Mouse (Mus musculus) lung, postnatal 4 days (tissue): ENCODE results near the gene Atf7ip.

Experiments
- DNase-seq, 2 experiments: peaks; one replicate each; pipeline ENCODE4 v3.0.0; 2021

Gene Atf7ip

GRCm38 (mm10) chr6:136486801-136487553, 19.0 kb upstream of the Atf7ip start:
- no peak for DNase-seq

- DNase-seq, result no peak
Measured at GRCm38 (mm10) chr6:136487554-136487950, 18.4 kb upstream of the Atf7ip start.

- no peak for DNase-seq
Measured at GRCm38 (mm10) chr6:136489899-136490298, 16.1 kb upstream of the Atf7ip start.

GRCm38 (mm10) chr6:136490516-136491475, 15.2 kb upstream of the Atf7ip start:
- DNase-seq, result peak in 1 of 2 experiments; percentile 65

- no peak for DNase-seq
Measured at GRCm38 (mm10) chr6:136491631-136492030, 14.3 kb upstream of the Atf7ip start.

GRCm38 (mm10) chr6:136492251-136492650, 13.7 kb upstream of the Atf7ip start:
- DNase-seq, result no peak

- DNase-seq, result no peak
Measured at GRCm38 (mm10) chr6:136493486-136493885, 12.5 kb upstream of the Atf7ip start.

GRCm38 (mm10) chr6:136493910-136494751, 11.8 kb upstream of the Atf7ip start:
- DNase-seq, result no peak

- no peak for DNase-seq
Measured at GRCm38 (mm10) chr6:136495023-136495422, 10.9 kb upstream of the Atf7ip start.

- DNase-seq, result peak; percentile 53 to 67
Measured at GRCm38 (mm10) chr6:136497744-136498143, 8.2 kb upstream of the Atf7ip start.

GRCm38 (mm10) chr6:136499292-136499977, 6.5 kb upstream of the Atf7ip start:
- DNase-seq, result no peak

- no peak for DNase-seq
Measured at GRCm38 (mm10) chr6:136508652-136509051, 2.7 kb downstream of the Atf7ip start.

GRCm38 (mm10) chr6:136510945-136511344, 5.0 kb downstream of the Atf7ip start:
- no peak for DNase-seq

- DNase-seq, result no peak
Measured at GRCm38 (mm10) chr6:136512351-136512750, 6.4 kb downstream of the Atf7ip start.

GRCm38 (mm10) chr6:136516626-136517025, 10.7 kb downstream of the Atf7ip start:
- no peak for DNase-seq

- DNase-seq, result no peak
Measured at GRCm38 (mm10) chr6:136517221-136517620, 11.3 kb downstream of the Atf7ip start.

GRCm38 (mm10) chr6:136518537-136519246, 12.7 kb downstream of the Atf7ip start:
- peak; percentile 95 to 98 for DNase-seq

GRCm38 (mm10) chr6:136519254-136519653, 13.3 kb downstream of the Atf7ip start:
- no peak for DNase-seq

GRCm38 (mm10) chr6:136520361-136520760, 14.4 kb downstream of the Atf7ip start:
- DNase-seq, result no peak

- no peak for DNase-seq
Measured at GRCm38 (mm10) chr6:136521681-136522080, 15.7 kb downstream of the Atf7ip start.

GRCm38 (mm10) chr6:136522658-136523057, 16.7 kb downstream of the Atf7ip start:
- no peak for DNase-seq
